ENCODE assay signal across 1 mouse cellular context in the genomic region with DNA sequence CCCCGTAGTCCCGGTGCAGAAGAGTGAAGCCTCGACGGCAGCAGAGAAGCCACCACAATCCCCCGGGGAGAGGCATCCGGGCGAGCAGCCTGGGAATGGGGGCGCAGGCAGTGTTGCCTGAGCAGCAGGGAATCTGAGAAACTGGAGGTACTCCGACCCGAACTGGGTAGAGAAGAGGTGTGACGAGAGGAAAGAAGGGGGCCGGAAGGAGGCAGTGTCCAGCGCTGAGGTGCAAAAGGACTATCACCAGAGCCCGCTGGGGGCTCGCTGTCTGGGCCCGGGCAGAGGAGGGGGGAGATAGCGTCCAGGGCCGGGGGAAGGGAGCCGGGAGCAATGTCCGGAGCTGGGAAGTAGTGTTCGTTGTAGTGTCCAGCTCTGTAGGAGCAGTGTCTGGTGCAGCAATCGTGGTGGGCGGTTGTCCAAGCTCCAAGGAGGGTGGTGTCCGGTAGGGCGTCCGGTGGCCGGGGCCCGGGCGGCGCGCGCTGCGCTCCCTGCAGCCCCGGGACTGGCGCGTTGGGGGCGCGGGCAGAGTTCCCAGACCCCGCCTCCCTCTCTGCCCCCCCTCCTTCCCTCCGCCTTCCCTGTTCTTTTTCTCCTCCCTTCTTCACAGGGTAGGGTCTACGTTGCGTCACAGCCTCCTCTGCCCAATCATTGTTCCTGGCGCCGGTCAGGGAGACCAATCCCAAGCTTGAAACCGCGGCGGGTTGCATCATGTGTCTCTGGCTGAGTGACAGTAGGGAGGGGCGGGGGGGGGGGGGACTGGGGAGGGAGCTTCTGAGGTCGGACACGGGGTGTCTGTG.
A peak's percentile ranks its signal among the peaks of the same experiment; 100 is the strongest.
TF ChIP-seq lines count a peak whose summit lies in the region.

A gene (minus strand): TSS at position 541 of the 800 bp plus-strand sequence.

TF ChIP-seq in CH12.LX, 34 proteins besides CTCF, POLR2A, EP300 and RAD21 (continued from another document):
- TF ChIP-seq HCFC1 (IDR thresholded peaks at IDR 0.05; ENCODE audit: low read depth, low read length): peak; percentile 32; the same call in 1 of the 2 replicates
- TF ChIP-seq SMC3 (IDR thresholded peaks at IDR 0.05; ENCODE audit: low read depth, low read length): no peak
- TF ChIP-seq MAZ (IDR thresholded peaks at IDR 0.05; ENCODE audit: low read depth, low read length): peak; percentile 100
- TF ChIP-seq NELFE (IDR thresholded peaks at IDR 0.05; ENCODE audit: low read depth, low read length): peak; percentile 55
- TF ChIP-seq JUN (IDR thresholded peaks at IDR 0.05; ENCODE audit: insufficient read depth, low read depth, low read length): no peak
- TF ChIP-seq JUND (conservative IDR thresholded peaks at IDR 0.05; ENCODE audit: low read depth, low read length): no peak
- TF ChIP-seq USF2 (conservative IDR thresholded peaks at IDR 0.05; ENCODE audit: low read depth, low read length): peak; percentile 4; the same call in 1 of the 2 replicates
- TF ChIP-seq MEF2A (IDR thresholded peaks at IDR 0.05; ENCODE audit: borderline replicate concordance, low read depth, low read length): peak; percentile 52
- peak; percentile 79 for TF ChIP-seq TCF12 (IDR thresholded peaks at IDR 0.05; ENCODE audit: low read depth, low read length)
- peak; percentile 56; the same call in 1 of the 2 replicates for TF ChIP-seq IRF4 (IDR thresholded peaks at IDR 0.05; ENCODE audit: low read depth, low read length)
- TF ChIP-seq KAT2A (IDR thresholded peaks at IDR 0.05; ENCODE audit: insufficient replicate concordance, low read length): 0 out of 2 replicates have a peak, but pooled peaks have one; percentile 54
- TF ChIP-seq ETS1 (conservative IDR thresholded peaks at IDR 0.05; ENCODE audit: low read depth, low read length): no peak; the same call in 1 of the 2 replicates
- TF ChIP-seq BHLHE40 (IDR thresholded peaks at IDR 0.05; ENCODE audit: low read depth, low read length): 0 out of 2 replicates have a peak, but pooled peaks have one; percentile 31
- TF ChIP-seq ELF1 (IDR thresholded peaks at IDR 0.05; ENCODE audit: low read depth, low read length): peak; percentile 58; the same call in 1 of the 2 replicates
- no peak for TF ChIP-seq ZC3H11A (IDR thresholded peaks at IDR 0.05; ENCODE audit: low read depth, low read length)
- TF ChIP-seq RCOR1 (conservative IDR thresholded peaks at IDR 0.05; ENCODE audit: low read depth, low read length): 0 out of 2 replicates have a peak, but pooled peaks have one; percentile 47
- no peak for TF ChIP-seq ZKSCAN1 (IDR thresholded peaks at IDR 0.05; ENCODE audit: borderline replicate concordance, low read depth, low read length)
- no peak for TF ChIP-seq MYC (IDR thresholded peaks at IDR 0.05; ENCODE audit: low read depth, low read length)
- TF ChIP-seq SIN3A (IDR thresholded peaks at IDR 0.05; ENCODE audit: low read length): peak; percentile 72
- peak; percentile 79 for TF ChIP-seq ZMIZ1 (IDR thresholded peaks at IDR 0.05; ENCODE audit: low read depth, low read length)
- 0 out of 2 replicates have a peak, but pooled peaks have one; percentile 43 for TF ChIP-seq NRF1 (IDR thresholded peaks at IDR 0.05; ENCODE audit: low read depth, low read length)
- TF ChIP-seq ZNF384 (IDR thresholded peaks at IDR 0.05; ENCODE audit: low read depth, low read length): 0 out of 2 replicates have a peak, but pooled peaks have one; percentile 11
- peak; percentile 61 for TF ChIP-seq USF1 (IDR thresholded peaks at IDR 0.05; ENCODE audit: low read depth, low read length)
- TF ChIP-seq E2F4 (IDR thresholded peaks at IDR 0.05; ENCODE audit: insufficient replicate concordance, low read depth, low read length): peak; percentile 75; the same call in 1 of the 2 replicates
- no peak for TF ChIP-seq TBP (conservative IDR thresholded peaks at IDR 0.05; ENCODE audit: low read depth, low read length)
- TF ChIP-seq PAX5 (IDR thresholded peaks at IDR 0.05; ENCODE audit: low read length): no peak
- no peak; the same call in 1 of the 2 replicates for TF ChIP-seq CHD1 (IDR thresholded peaks at IDR 0.05; ENCODE audit: low read depth, low read length)
- peak; percentile 24; the same call in 1 of the 2 replicates for TF ChIP-seq MAX (IDR thresholded peaks at IDR 0.05; ENCODE audit: low read length)
